Mouse (Mus musculus) inflammation-experienced regulatory T-cells (primary cell): Measurements from ENCODE around the gene Vmn2r57. TPM values are rescaled to one million over a fixed set of nuclear protein-coding genes. Genes with fewer than 3 reads are reported as not detected.

Experiments
- polyA plus RNA-seq, 2 experiments: library from polyadenylated mRNA; unstranded; fragments of 100-300 nt; shearing (Covaris generic); gene quantifications; one replicate each; pipeline ENCODE4 v1.2.1; 2017

The Vmn2r57 gene
- under 1 TPM; 0.04 to 0.21 TPM for polyA plus RNA-seq

GRCm38 (mm10) chr7:41448596-41448995, at the start of gene Vmn2r57:
Gene Vmn2r57 (minus strand): TSS chr7:41448696.

GRCm38 (mm10) chr7:41393048-41393971, 55.2 kb downstream of the Vmn2r57 start, which contains the start of gene AI987944:
Gene AI987944 (minus strand): TSS chr7:41393379.

Other genes starting within 250 kb of the Vmn2r57 start
- gene AI987944, start 55.3 kb downstream of the Vmn2r57 start, polyA plus RNA-seq = 10 to 100 TPM; 34.8 to 35.4 TPM
- under 1 TPM in 1 of 2 experiments, not detected in 1; 0.10 TPM for gene Gm20449, start 50.7 kb upstream of the Vmn2r57 start, polyA plus RNA-seq
- gene AW146154, start 51.2 kb upstream of the Vmn2r57 start, polyA plus RNA-seq = 10 to 100 TPM; 11.0 to 16.2 TPM
- under 1 TPM in 1 of 2 experiments, not detected in 1; 0.13 TPM for gene Gm6871, start 125.0 kb upstream of the Vmn2r57 start, polyA plus RNA-seq
- gene 2610021A01Rik, start 150.5 kb upstream of the Vmn2r57 start, polyA plus RNA-seq = 10 to 100 TPM; 16.0 to 25.0 TPM
- 10 to 100 TPM; 12.4 to 13.3 TPM for gene Zfp788, start 184.5 kb upstream of the Vmn2r57 start, polyA plus RNA-seq